Mouse (Mus musculus) forebrain, embryonic 11.5 days (tissue): ENCODE data around the gene Irf1. TPM values are rescaled to one million over a fixed set of nuclear protein-coding genes. Genes with fewer than 3 reads are reported as not detected.

Experiments
- ATAC-seq: fragments of 200-750 bp; cut with Nextera tagmentation; replicated peaks from 2 replicates; pipeline ENCODE4 v1.8.0; 2017; ENCODE audit warnings: moderate TSS enrichment; ENCODE audit not compliant: low FRiP score
- DNase-seq: peaks from one replicate; pipeline ENCODE4 v3.0.0-alpha.2; 2017; ENCODE audit warnings: low spot score
- H3K27ac ChIP-seq: fragments of 300-500 bp; sonication (generic); 2 replicates; pipeline ENCODE4 v1.5.1; 2014; ENCODE audit warnings: low read depth, low read length
- H3K27me3 ChIP-seq: fragments of 300-500 bp; sonication (generic); 2 replicates; pipeline ENCODE4 v1.6.1; 2014; ENCODE audit warnings: mild to moderate bottlenecking, low read length, mixed read lengths; ENCODE audit not compliant: control insufficient read depth, insufficient read depth
- H3K36me3 ChIP-seq: fragments of 300-500 bp; sonication (generic); 2 replicates; pipeline ENCODE4 v1.6.1; 2014; ENCODE audit warnings: mild to moderate bottlenecking, low read length, moderate library complexity, mixed read lengths; ENCODE audit not compliant: control insufficient read depth, insufficient read depth
- H3K4me1 ChIP-seq: fragments of 300-500 bp; sonication (generic); replicated peaks from 2 replicates; pipeline ENCODE4 v1.6.1; 2014; ENCODE audit warnings: low read length, mixed read lengths; ENCODE audit not compliant: control insufficient read depth, insufficient read depth
- H3K4me2 ChIP-seq: fragments of 300-500 bp; sonication (generic); 2 replicates; pipeline ENCODE4 v1.6.1; 2014; ENCODE audit warnings: low read depth, mild to moderate bottlenecking, low read length, moderate library complexity, mixed read lengths; ENCODE audit not compliant: severe bottlenecking
- H3K4me3 ChIP-seq: fragments of 300-500 bp; sonication (generic); 2 replicates; pipeline ENCODE4 v1.5.1; 2014; ENCODE audit warnings: low read depth, low read length
- H3K9ac ChIP-seq: fragments of 300-500 bp; sonication (generic); 2 replicates; pipeline ENCODE4 v1.6.1; 2014; ENCODE audit warnings: low read length
- H3K9me3 ChIP-seq: fragments of 300-500 bp; sonication (generic); 2 replicates; pipeline ENCODE4 v1.6.1; 2016; ENCODE audit warnings: low read length, mixed read lengths; ENCODE audit not compliant: control insufficient read depth
- WGBS: fragments of 180-500 bp; shearing (Covaris S2); extraction: QIAGEN DNeasy Blood & Tissue Kit; methylation state at CpG from one replicate; pipeline ENCODE4 v1.1.7; 2014; 5-methylcytosine and 5-hydroxymethylcytosine counted together
- polyA plus RNA-seq: library from polyadenylated mRNA; unstranded; fragments of >200 nt; fragmentation: Nextera tagmentation; extraction: Ambion mirVana; gene quantifications from 2 replicates; pipeline ENCODE4 v1.2.1, GENCODE M21; 2014

The Irf1 gene
- polyA plus RNA-seq, 1 experiment from 2014 or later, result 4.0 TPM

GRCm38 (mm10) chr11:53803093-53803492 lies 33.3 kb downstream of the Irf1 start:
- no peak for ATAC-seq
- H3K27ac ChIP-seq, result no peak overlapping the region
- H3K4me1 ChIP-seq, result no peaks in the 10 kb centered on the region
- 89% methylated on average over 12 of the region's 12 CpGs for WGBS
- H3K4me2 ChIP-seq, result no peak overlapping the region
- no peaks in the 10 kb centered on the region for H3K36me3 ChIP-seq
- no peak overlapping the region for H3K9ac ChIP-seq
- no peaks in the 10 kb centered on the region for H3K9me3 ChIP-seq
- H3K27me3 ChIP-seq, result no peaks in the 10 kb centered on the region
- no peak for DNase-seq
- no peak overlapping the region for H3K4me3 ChIP-seq

- H3K4me3 ChIP-seq, result no peak overlapping the region
- 93% methylated on average over 6 of the region's 6 CpGs for WGBS
- DNase-seq, result no peak
- H3K36me3 ChIP-seq, result no peaks in the 10 kb centered on the region
- no peaks in the 10 kb centered on the region for H3K4me1 ChIP-seq
- H3K27ac ChIP-seq, result no peak overlapping the region
- no peak overlapping the region for H3K9ac ChIP-seq
- H3K27me3 ChIP-seq, result no peaks in the 10 kb centered on the region
- H3K4me2 ChIP-seq, result no peak overlapping the region
- no peak for ATAC-seq
- H3K9me3 ChIP-seq, result no peaks in the 10 kb centered on the region
Observed at GRCm38 (mm10) chr11:53803494-53803893, 33.7 kb downstream of the Irf1 start.

DNA sequence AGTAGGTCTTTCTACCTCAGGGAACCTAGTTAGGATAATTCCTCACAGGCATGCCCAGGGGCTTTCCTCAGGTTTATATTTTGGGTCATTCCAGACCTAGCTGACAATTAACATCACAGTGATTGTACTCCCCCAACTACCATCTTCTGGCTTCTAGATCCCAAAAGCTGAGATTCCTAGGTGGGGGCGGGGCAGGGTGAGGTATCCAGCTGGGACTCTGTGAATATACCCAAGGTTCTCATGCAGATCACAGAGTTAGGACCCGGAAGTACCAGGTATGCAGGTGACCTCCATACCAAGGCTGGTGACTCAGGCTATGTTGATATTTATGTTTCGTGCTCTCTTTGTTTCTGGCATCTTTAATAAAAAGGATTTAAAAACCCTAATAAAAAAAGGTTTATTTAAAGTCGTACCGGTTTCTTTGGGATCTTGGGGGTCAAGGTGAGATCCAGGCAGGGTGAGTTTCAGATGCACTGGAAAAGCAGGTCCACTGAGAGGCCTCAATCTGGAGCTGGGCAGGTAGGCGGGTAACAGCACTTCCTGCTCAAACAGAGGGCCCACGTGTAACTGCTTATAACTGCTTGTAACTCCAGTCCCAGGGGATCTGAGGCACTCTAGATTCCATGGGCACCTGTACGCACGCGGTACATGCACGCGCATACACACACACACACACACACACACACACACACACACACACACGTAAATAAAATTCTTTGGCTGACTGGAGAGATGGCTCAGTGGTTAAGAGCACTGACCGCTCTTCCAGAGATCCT lies 34.9 kb downstream of the Irf1 start:
- Histone ChIP-seq H3K9me3 (no peaks in the 10 kb centered on the region), H3K36me3 (no peaks in the 10 kb centered on the region), H3K4me2 (no peak overlapping the region), H3K4me3 (no peak overlapping the region), H3K4me1 (no peaks in the 10 kb centered on the region), H3K27me3 (no peaks in the 10 kb centered on the region), H3K9ac (no peak overlapping the region), H3K27ac (no peak overlapping the region)
- ATAC-seq, result no peak
- DNase-seq, result no peak
- WGBS, result 82% methylated on average over 14 of the region's 14 CpGs

GRCm38 (mm10) chr11:53805786-53806185 lies 36.0 kb downstream of the Irf1 start:
- Histone ChIP-seq H3K27ac (no peak overlapping the region), H3K27me3 (no peaks in the 10 kb centered on the region), H3K4me2 (no peak overlapping the region), H3K9ac (no peak overlapping the region), H3K36me3 (no peaks in the 10 kb centered on the region), H3K4me1 (no peaks in the 10 kb centered on the region), H3K9me3 (no peaks in the 10 kb centered on the region), H3K4me3 (no peak overlapping the region)
- ATAC-seq (no peak), DNase-seq (no peak)
- WGBS, result 75% methylated on average over 9 of the region's 9 CpGs

DNA sequence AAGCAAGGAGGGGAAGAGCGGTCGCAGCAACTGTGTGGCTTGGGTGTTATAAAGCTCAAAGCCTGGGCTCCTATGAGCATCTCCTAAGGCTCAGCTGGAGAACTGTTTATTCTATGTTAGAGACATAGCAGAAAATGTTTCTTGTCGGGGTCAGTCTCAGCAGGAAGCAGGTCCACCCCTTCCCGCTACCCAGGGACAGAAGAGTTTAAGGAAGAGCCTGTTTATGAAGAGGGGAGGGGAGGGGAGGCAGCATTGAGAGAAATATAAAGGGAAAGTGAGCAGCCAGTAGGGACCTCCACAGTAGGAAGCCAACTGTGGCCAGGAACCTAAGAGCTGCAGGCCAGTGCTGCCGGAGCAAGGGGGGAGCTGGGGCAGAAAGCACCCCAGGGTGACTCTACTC lies 39.5 kb downstream of the Irf1 start:
- DNase-seq, result no peak
- H3K9ac ChIP-seq, result no peak overlapping the region
- H3K4me3 ChIP-seq, result no peak overlapping the region
- 53% methylated on average over 5 of the region's 5 CpGs for WGBS
- ATAC-seq, result no peak
- H3K9me3 ChIP-seq, result no peaks in the 10 kb centered on the region
- no peaks in the 10 kb centered on the region for H3K27me3 ChIP-seq
- H3K27ac ChIP-seq, result no peak overlapping the region
- no peaks in the 10 kb centered on the region for H3K4me1 ChIP-seq
- no peaks in the 10 kb centered on the region for H3K36me3 ChIP-seq
- H3K4me2 ChIP-seq, result no peak overlapping the region

- Histone ChIP-seq H3K9ac (no peak overlapping the region), H3K9me3 (no peaks in the 10 kb centered on the region), H3K4me1 (no peaks in the 10 kb centered on the region), H3K4me3 (no peak overlapping the region), H3K27ac (no peak overlapping the region), H3K27me3 (no peaks in the 10 kb centered on the region), H3K36me3 (no peaks in the 10 kb centered on the region), H3K4me2 (no peak overlapping the region)
- ATAC-seq, result no peak
- no peak for DNase-seq
- 68% methylated on average over 5 of the region's 5 CpGs for WGBS
Observed at GRCm38 (mm10) chr11:53810156-53810555, 40.3 kb downstream of the Irf1 start.

DNA sequence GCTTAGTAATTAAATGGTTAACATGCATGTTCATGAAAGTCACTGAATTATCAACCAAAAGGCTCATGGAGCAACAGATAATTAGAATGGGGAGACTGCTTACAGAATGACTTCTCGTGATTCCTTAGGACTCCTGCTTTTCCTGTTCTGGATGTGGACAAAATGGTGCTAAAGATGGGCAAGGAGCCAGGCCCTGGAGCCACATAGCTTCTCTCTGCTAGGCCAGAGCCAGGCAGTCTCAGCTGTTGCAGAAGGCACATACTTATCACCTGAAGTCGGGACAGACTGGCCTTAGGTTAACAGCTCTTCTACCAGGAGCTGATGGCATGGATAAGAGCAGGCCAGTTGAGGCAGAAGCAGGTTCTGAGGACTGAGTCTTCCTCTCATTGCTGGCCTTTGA lies 40.9 kb downstream of the Irf1 start:
- no peak for ATAC-seq
- Histone ChIP-seq H3K4me2 (no peak overlapping the region), H3K27me3 (no peaks in the 10 kb centered on the region), H3K4me3 (no peak overlapping the region), H3K9me3 (no peaks in the 10 kb centered on the region), H3K4me1 (no peaks in the 10 kb centered on the region), H3K9ac (no peak overlapping the region), H3K36me3 (no peaks in the 10 kb centered on the region), H3K27ac (no peak overlapping the region)
- WGBS, result 81% methylated on average over 2 of the region's 2 CpGs
- no peak for DNase-seq

- Histone ChIP-seq H3K9ac (no peak overlapping the region), H3K4me3 (no peak overlapping the region), H3K4me1 (no peaks in the 10 kb centered on the region), H3K9me3 (no peaks in the 10 kb centered on the region), H3K4me2 (no peak overlapping the region), H3K36me3 (no peaks in the 10 kb centered on the region), H3K27me3 (no peaks in the 10 kb centered on the region), H3K27ac (no peak overlapping the region)
- no peak for DNase-seq
- ATAC-seq, result no peak
- 80% methylated on average over 3 of the region's 3 CpGs for whole genome bisulfite sequencing
Observed at GRCm38 (mm10) chr11:53811312-53811711, 41.5 kb downstream of the Irf1 start.
